Mouse (Mus musculus) kidney, embryonic 16.5 days (tissue): ENCODE measurements around the gene Rundc1. TPM values are rescaled to one million over a fixed set of nuclear protein-coding genes. Genes with fewer than 3 reads are reported as not detected.
"Not testable (repeated sequence)": the region's sequence is repeated elsewhere in the genome, so short reads cannot be mapped to it uniquely, and the experiment has no call there.

ENCODE experiments used
- ATAC-seq: fragments of 200-750 bp; cut with Nextera tagmentation; 2 replicates; pipeline ENCODE4 v1.8.0; 2017; ENCODE audit warnings: moderate TSS enrichment; ENCODE audit not compliant: low FRiP score, low TSS enrichment
- H3K27ac ChIP-seq: fragments of 300-500 bp; sonication (generic); 2 replicates; pipeline ENCODE4 v1.5.1; 2014; ENCODE audit warnings: low read length
- H3K27me3 ChIP-seq: fragments of 300-500 bp; sonication (generic); 2 replicates; pipeline ENCODE4 v1.6.1; 2014; ENCODE audit warnings: low read length, control low read depth, mixed read lengths; ENCODE audit not compliant: insufficient read depth
- H3K36me3 ChIP-seq: fragments of 300-500 bp; sonication (generic); 2 replicates; pipeline ENCODE4 v1.6.1; 2014; ENCODE audit warnings: low read length, control low read depth, mixed read lengths; ENCODE audit not compliant: insufficient read depth
- H3K4me1 ChIP-seq: fragments of 300-500 bp; sonication (generic); 2 replicates; pipeline ENCODE4 v1.6.1; 2014; ENCODE audit warnings: low read length, control low read depth, mixed read lengths; ENCODE audit not compliant: insufficient read depth
- H3K4me2 ChIP-seq: fragments of 300-500 bp; sonication (generic); replicated peaks from 2 replicates; pipeline ENCODE4 v1.6.1; 2014; ENCODE audit warnings: low read depth, low read length
- H3K4me3 ChIP-seq: fragments of 300-500 bp; sonication (generic); 2 replicates; pipeline ENCODE4 v1.5.1; 2014; ENCODE audit warnings: mild to moderate bottlenecking, low read length
- H3K9ac ChIP-seq: fragments of 300-500 bp; sonication (generic); replicated peaks from 2 replicates; pipeline ENCODE4 v1.6.1; 2014; ENCODE audit warnings: low read length
- H3K9me3 ChIP-seq: fragments of 300-500 bp; sonication (generic); 2 replicates; pipeline ENCODE4 v1.6.1; 2016; ENCODE audit warnings: low read length, control low read depth
- WGBS: fragments of 180-500 bp; shearing (Covaris S2); extraction: QIAGEN DNeasy Blood & Tissue Kit; methylation state at CpG from one replicate; pipeline ENCODE4 v1.1.7; 2014; 5-methylcytosine and 5-hydroxymethylcytosine counted together
- polyA plus RNA-seq: library from polyadenylated mRNA; unstranded; fragments of >200 nt; fragmentation: Nextera tagmentation; extraction: Ambion mirVana; gene quantifications from 2 replicates; pipeline ENCODE4 v1.2.1, GENCODE M21; 2015

Gene Rundc1
- polyA plus RNA-seq, 1 experiment from 2014 or later: 23.8 TPM

DNA sequence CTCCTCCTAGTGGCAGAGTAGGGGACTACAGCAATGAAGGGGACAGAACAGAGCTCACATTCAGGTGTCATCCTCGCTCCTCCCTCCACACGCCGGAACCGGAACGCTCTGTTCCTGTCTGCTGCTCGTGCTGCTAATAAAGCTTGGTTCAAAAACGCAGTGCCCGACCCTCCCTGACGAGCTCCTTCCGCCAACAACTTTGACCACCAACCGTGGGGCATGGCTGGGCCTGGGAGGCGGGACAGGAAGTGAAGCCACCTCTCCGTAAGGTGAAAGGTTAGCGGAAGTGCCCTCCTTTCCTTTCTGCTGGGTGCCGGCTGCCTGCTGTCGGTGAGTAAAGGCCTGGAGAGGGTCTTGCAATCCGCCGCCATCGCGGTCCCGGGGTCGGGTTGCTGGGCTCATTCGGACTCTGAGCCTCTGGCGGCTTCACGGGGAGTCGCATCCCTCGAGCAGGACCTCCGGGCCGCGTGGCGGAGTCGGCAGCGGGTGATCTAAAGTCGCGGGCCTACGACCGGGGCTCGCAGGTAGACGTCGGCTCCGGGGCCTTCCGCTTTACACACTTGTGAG is 17.3 kb downstream of the Rundc1 start, which contains the start of gene Rpl27:
Gene Rpl27, plus strand, starts transcription at position 172 of the 567 bp plus-strand sequence.
- WGBS: under 1% methylated on average over 42 of the region's 42 CpGs
- ATAC-seq: peak; percentile 98
- H3K27ac ChIP-seq: peak within 1 kb of the TSS; percentile 93
- peaks cover 18% of the 10 kb centered on the region for H3K4me1 ChIP-seq
- H3K4me2 ChIP-seq: peak within 1 kb of the TSS; percentile 69
- peaks cover 28% of the 10 kb centered on the region for H3K36me3 ChIP-seq
- peak within 1 kb of the TSS; percentile 90 for H3K4me3 ChIP-seq
- H3K9me3 ChIP-seq: no peaks in the 10 kb centered on the region
- H3K9ac ChIP-seq: peak within 1 kb of the TSS; percentile 97
- no peaks in the 10 kb centered on the region for H3K27me3 ChIP-seq

- no peak for ATAC-seq
- H3K27me3 ChIP-seq: no peaks in the 10 kb centered on the region
- H3K27ac ChIP-seq: peak overlapping the region; percentile 93
- H3K9ac ChIP-seq: peak overlapping the region; percentile 97
- H3K4me1 ChIP-seq: peaks cover 18% of the 10 kb centered on the region
- WGBS: under 1% methylated on average over 14 of the region's 14 CpGs
- H3K4me2 ChIP-seq: peak overlapping the region; percentile 69
- H3K9me3 ChIP-seq: no peaks in the 10 kb centered on the region
- H3K4me3 ChIP-seq: peak overlapping the region; percentile 90
- peaks cover 28% of the 10 kb centered on the region for H3K36me3 ChIP-seq
Observed at GRCm38 (mm10) chr11:101442760-101443159, 17.9 kb downstream of the Rundc1 start.

DNA sequence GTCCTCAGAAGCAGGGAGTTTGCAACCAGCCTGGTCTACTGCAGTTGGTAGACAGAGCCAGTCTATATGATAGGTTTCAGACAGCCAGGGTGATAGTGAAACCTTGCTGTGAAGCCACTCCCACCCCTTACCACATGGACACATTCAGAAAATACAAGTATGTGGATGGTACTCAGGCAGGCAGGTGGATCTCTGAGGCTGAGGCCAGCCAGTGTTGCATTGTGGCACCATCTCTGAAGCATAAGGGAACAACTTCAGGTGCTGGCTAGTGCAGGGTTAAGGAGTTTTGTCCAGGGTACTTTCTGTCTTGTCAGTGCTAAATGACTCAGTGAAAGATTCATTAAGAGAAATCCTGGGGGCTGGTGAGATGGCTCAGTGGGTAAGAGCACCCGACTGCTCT is 21.4 kb downstream of the Rundc1 start:
- WGBS: 75% methylated on average over 1 of the region's 1 CpGs
- Histone ChIP-seq H3K27me3 (no peaks in the 10 kb centered on the region), H3K27ac (no peak overlapping the region), H3K4me1 (peaks cover 23% of the 10 kb centered on the region), H3K36me3 (peaks cover 28% of the 10 kb centered on the region), H3K4me3 (no peak overlapping the region), H3K4me2 (no peak overlapping the region), H3K9ac (no peak overlapping the region), H3K9me3 (no peaks in the 10 kb centered on the region)
- ATAC-seq: no peak

DNA sequence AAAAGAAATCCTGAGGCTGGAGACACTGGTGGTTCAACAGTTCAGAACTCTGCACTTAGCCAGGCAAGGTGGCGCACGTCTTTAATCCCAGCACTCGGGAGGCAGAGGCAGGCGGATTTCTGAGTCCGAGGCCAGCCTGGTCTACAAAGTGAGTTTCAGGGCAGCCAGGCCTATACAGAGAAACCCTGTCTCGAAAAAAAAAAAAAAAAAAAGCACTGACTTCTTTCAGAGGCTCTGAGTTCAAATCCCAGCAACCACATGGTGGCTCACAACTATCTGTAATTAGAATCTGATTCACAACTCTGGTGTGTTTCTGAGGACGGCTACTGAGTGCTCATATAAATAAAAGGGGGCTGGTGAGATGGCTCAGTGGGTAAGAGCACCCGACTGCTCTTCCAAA is 22.0 kb downstream of the Rundc1 start:
- H3K27me3 ChIP-seq, H3K9ac ChIP-seq, H3K4me2 ChIP-seq, H3K4me3 ChIP-seq, H3K27ac ChIP-seq, ATAC-seq, H3K9me3 ChIP-seq: not testable (repeated sequence)
- peaks cover 28% of the 10 kb centered on the region for H3K36me3 ChIP-seq
- peaks cover 23% of the 10 kb centered on the region for H3K4me1 ChIP-seq
- WGBS: 91% methylated on average over 8 of the region's 8 CpGs

GRCm38 (mm10) chr11:101447786-101448185 is 22.9 kb downstream of the Rundc1 start:
- H3K27ac ChIP-seq: peak overlapping the region; percentile 80
- H3K27me3 ChIP-seq: no peaks in the 10 kb centered on the region
- H3K4me3 ChIP-seq: peak overlapping the region; percentile 54
- H3K9ac ChIP-seq: no peak overlapping the region; the same call in 1 of the 2 replicates
- H3K4me2 ChIP-seq: peak overlapping the region; percentile 55
- H3K9me3 ChIP-seq: no peaks in the 10 kb centered on the region
- ATAC-seq: no peak
- peaks cover 23% of the 10 kb centered on the region for H3K4me1 ChIP-seq
- H3K36me3 ChIP-seq: peaks cover 28% of the 10 kb centered on the region
- WGBS: 83% methylated on average over 5 of the region's 5 CpGs

- H3K27me3 ChIP-seq: no peaks in the 10 kb centered on the region
- H3K4me3 ChIP-seq: peak within 1 kb of the TSS; percentile 54
- peak within 1 kb of the TSS; percentile 55 for H3K4me2 ChIP-seq
- peak; percentile 78 for ATAC-seq
- peak within 1 kb of the TSS; percentile 68 for H3K9ac ChIP-seq
- peak within 1 kb of the TSS; percentile 80 for H3K27ac ChIP-seq
- peaks cover 25% of the 10 kb centered on the region for H3K36me3 ChIP-seq
- peaks cover 19% of the 10 kb centered on the region for H3K4me1 ChIP-seq
- no peaks in the 10 kb centered on the region for H3K9me3 ChIP-seq
- 17% methylated on average over 10 of the region's 10 CpGs for WGBS
Observed at GRCm38 (mm10) chr11:101448274-101448746, 23.4 kb downstream of the Rundc1 start, which contains the start of gene Ifi35. Gene Ifi35, plus strand, starts transcription at chr11:101448407.

DNA sequence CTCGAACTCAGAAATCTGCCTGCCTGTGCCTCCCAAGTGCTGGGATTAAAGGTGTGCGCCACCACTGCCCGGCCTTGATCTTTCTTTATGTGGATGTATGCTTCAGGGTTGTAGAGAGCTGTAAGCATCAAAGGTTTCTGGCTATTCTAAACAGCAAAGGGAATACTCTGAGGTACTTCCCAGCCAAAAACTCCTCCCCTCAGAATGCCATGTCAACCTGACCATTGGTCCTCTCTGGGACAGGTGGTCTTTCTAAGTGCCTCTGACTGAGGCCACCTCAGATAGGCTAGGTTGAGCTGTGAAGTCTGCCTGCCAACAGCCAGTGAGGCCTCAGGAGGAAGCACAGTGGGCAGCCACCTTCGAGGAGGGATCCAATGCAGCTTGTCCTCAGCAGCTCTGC is 24.0 kb downstream of the Rundc1 start:
- 89% methylated on average over 4 of the region's 4 CpGs for WGBS
- Histone ChIP-seq H3K27me3 (no peaks in the 10 kb centered on the region), H3K4me2 (peak overlapping the region; percentile 55), H3K27ac (no peak overlapping the region; the same call in 1 of the 2 replicates), H3K36me3 (peaks cover 20% of the 10 kb centered on the region), H3K4me3 (peak overlapping the region; percentile 54), H3K4me1 (peaks cover 13% of the 10 kb centered on the region), H3K9ac (peak overlapping the region; percentile 68), H3K9me3 (no peaks in the 10 kb centered on the region)
- ATAC-seq: no peak

DNA sequence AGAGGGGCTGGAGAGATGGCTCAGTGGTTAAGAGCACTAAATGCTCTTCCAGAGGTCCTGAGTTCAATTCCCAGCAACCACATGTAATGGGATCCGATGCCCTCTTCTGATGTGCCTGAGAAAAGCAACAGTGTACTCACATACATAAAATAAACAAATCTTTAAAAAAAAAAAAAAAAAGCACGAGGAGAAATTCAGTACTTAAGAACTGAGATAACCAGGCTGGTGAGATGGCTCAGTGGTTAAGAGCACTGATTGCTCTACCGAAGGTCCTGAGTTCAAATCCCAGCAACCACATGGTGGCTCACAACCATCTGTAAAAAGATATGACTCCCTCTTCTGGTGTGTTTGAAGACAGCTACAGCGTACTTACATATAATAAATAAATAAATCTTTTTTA is 24.7 kb downstream of the Rundc1 start:
- not testable (repeated sequence) for H3K9ac ChIP-seq, H3K4me3 ChIP-seq, ATAC-seq, H3K4me2 ChIP-seq, H3K27ac ChIP-seq, H3K27me3 ChIP-seq, H3K9me3 ChIP-seq
- Histone ChIP-seq H3K4me1 (peaks cover 10% of the 10 kb centered on the region; the same call in 1 of the 2 replicates), H3K36me3 (peaks cover 13% of the 10 kb centered on the region)
- 82% methylated on average over 4 of the region's 4 CpGs for WGBS

DNA sequence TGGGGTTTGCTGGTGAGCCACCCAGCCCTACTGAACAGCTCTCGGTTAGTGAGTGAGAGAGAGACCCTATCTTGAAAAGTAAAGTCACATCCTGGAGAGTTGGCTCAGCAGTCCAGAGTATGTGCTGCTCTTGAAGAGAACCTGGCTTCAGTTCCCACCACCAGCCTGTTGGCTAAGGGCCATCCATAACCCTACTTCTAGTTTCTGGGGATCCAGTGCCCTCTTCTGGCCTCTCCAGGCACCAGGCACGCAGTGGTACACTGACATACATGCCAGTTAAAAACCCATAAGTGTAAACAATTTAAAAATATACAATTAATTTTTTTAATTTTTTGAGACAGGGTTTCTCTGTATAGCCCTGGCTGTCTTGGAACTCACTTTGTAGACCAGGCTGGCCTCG is 25.5 kb downstream of the Rundc1 start:
- 90% methylated on average over 3 of the region's 3 CpGs for WGBS
- Histone ChIP-seq H3K27me3 (no peaks in the 10 kb centered on the region), H3K27ac (no peak overlapping the region), H3K4me3 (no peak overlapping the region), H3K9ac (no peak overlapping the region), H3K4me2 (no peak overlapping the region), H3K36me3 (peaks cover 6% of the 10 kb centered on the region; the same call in 1 of the 2 replicates), H3K9me3 (no peaks in the 10 kb centered on the region), H3K4me1 (peaks cover 14% of the 10 kb centered on the region; the same call in 1 of the 2 replicates)
- ATAC-seq: no peak

- 90% methylated on average over 10 of the region's 10 CpGs for WGBS
- Histone ChIP-seq H3K9me3 (no peaks in the 10 kb centered on the region), H3K4me3 (no peak overlapping the region), H3K27ac (no peak overlapping the region), H3K4me2 (no peak overlapping the region), H3K27me3 (no peaks in the 10 kb centered on the region), H3K9ac (no peak overlapping the region), H3K36me3 (peaks cover under 1% of the 10 kb centered on the region; the same call in 1 of the 2 replicates), H3K4me1 (peaks cover 14% of the 10 kb centered on the region; the same call in 1 of the 2 replicates)
- ATAC-seq: no peak
Observed at GRCm38 (mm10) chr11:101451536-101451935, 26.7 kb downstream of the Rundc1 start.
